Mouse (Mus musculus) brain, embryonic 18.5 days (tissue): Measurements from ENCODE around the gene Tmem218.
A peak's percentile ranks its signal among the peaks of the same experiment; 100 is the strongest.

Experiments
- DNase-seq: peaks from one replicate; pipeline ENCODE4 v3.0.0-alpha.2; 2012; ENCODE audit warnings: low read depth, low spot score

The Tmem218 gene

DNA sequence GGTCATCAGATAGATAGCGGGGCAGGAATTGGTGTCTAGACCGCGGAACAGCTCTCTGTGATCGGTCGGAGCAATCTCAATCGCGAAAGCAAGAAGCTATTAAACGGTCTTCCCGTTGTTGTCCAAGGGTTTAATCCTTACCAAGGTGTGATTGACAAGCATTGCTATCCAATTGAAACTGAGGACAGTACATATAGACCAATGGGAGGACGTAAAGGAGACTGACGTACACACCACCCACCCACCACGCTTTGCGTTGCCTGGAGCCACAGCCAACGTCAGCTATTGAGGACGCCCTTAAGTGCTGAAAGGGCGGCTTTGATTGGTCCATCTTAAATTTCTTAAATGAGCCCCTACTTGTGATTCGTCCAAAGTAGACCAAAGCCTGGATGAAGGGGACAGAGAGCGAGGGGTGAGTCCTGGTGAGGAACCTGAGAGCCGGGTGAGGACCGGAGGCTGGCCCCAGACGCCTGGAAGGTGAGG is at the start of gene Tmem218:
Gene Tmem218, plus strand, starts transcription at position 295 of the 483 bp plus-strand sequence.
- peak; percentile 98 for DNase-seq

DNA sequence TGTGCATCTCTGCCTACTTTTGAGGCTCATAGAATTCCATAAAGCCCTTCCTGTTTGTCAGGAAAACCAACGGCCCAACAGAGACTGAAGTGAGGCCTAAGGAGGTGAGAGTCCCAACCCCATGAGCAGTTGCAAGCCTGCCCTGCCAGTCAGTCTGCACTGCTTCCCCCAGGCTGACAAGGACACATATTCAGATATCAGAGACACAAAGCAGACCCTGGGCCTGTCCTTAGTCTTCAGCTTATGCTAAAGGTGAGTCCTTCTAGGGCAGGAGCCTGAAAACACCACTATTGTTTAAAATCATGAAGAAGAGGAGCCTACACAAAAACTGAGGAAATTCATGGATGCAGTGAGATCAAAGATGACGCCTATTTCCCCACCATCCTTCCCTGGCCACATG is 47.3 kb upstream of the Tmem218 start:
- DNase-seq, result no peak

DNA sequence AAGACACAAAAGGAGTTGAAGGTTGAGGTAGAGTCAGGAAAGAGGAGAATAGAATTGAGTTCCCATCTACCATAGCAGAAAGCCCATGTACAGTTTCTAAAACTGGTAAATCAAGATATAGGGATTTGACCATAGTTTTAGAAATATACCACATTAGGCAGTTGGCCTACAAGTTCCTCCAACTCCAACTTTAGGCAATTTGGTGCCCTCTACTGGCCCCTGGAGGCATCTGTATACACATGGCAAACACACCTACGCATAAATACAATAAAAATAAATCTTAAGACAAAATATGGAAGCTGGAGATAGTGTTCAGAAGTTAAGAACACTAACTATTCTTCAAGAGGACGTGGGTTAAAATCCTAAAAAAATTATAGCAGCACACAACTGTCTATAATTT is 41.1 kb upstream of the Tmem218 start:
- DNase-seq, result no peak

DNA sequence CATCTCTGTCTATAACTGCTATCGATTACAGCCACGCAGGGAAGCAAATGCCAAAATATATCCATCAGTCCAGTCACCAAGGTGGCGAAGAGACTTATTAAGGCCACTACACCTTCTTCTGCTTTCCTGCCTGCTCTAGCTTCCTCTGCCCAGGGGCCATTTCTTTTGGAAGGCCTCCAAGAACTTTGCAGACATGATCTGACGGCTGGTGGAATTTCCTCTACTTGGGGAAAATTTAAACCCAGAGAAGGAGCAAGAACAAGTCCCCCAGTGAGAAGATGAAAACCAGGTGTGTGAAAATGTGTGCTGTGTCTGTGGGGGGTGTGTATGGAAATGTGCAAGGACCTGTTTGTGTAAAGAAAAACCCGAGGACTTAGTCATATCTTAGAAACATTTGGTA is 34.6 kb upstream of the Tmem218 start:
- no peak for DNase-seq

DNA sequence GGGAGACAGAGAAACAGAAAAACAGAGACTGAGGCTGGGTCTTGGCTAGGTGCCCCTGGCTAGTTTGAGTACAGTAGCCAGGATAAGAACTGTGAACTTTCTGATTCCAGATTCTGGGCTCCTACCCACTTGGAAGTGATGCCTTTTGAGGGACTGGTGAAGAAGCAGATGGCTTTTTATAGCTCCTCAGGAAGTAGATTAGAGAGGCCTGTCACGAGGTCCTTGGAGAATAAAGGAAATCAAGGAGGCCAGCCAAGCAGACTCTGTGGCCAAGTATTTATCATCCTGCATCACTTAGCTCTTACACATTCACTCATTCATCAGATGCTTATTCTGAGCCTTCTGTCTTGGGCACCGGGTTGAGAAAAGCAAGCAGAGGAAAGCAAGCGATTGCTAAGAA is 32.0 kb upstream of the Tmem218 start:
- DNase-seq, result no peak

DNA sequence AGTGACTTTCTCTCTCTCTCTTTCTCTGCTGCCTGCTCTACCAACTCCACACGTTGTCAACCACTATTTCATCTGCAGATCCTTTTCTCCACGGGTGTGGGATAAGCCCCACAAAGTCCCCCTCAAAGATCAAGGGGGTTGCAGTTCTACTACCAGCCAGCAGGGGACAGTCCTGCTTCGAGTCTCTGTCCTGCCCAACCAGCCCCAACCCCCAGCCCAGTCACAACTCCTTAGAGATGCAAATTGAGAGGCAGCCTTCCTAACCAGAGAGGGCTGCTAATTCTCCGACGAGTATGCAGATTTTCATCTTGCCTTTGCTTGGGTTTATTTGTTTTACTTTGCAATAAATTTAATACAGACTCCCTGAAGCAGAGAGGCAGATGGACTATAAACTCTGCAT is 30.9 kb upstream of the Tmem218 start:
- DNase-seq, result no peak

DNA sequence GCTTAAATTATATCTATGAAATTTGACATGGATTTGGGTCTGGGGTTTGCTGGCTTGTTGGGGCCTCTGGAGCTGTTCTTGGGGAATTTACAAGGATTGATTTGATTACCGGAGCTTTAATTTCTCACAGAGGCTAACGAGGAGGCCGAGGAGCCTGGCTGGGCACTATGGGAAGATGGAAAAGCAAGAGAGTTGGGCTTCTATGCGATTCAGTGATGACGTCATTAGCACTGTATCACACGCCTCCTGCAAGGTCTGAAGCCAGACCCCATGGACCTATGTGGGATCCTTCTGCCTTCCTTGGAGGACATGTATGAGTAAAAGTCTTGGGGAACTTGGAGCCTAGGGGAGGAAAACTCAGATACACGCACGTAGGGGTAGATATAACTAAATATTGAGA is 30.5 kb upstream of the Tmem218 start:
- DNase-seq, result no peak

DNA sequence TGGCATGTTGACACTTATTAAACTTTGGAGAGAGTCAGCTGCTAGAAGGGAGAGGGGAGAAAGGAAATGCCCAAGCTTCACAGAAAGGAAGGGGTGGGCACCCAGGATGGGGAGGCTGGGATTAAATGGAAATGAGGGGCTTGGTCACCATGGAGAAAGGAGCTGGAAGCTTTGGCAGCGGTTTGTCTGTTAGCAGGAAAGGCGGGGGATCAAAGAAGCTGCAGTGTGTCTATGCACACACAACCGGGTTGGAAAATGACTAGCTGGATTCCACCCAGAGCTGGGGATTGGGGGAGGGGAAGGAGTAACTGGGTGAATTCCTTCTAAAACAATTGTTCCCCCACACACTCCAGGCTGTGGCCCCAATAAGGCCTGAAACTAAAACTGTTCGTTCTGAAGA is 29.1 kb upstream of the Tmem218 start:
- DNase-seq, result peak; percentile 56

DNA sequence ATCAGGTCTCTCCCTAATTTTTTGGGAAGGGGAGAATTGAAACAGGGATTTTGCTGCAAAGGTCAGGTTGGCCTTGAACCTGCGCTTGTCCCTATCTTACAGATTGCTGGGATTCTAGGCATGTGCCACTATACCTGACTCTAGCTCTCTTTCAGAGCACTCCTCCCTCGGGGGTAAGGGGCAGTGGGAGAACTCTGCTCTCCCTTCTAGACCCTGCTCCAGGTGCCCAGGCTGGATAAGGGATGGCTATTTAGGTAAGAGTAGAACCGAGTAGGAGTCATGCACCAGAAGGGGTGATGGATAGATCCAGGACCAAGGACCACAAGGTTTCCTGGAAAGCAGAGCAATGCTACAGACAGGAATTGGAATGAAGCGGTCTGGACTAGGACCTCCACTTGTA is 28.4 kb upstream of the Tmem218 start:
- DNase-seq, result no peak

DNA sequence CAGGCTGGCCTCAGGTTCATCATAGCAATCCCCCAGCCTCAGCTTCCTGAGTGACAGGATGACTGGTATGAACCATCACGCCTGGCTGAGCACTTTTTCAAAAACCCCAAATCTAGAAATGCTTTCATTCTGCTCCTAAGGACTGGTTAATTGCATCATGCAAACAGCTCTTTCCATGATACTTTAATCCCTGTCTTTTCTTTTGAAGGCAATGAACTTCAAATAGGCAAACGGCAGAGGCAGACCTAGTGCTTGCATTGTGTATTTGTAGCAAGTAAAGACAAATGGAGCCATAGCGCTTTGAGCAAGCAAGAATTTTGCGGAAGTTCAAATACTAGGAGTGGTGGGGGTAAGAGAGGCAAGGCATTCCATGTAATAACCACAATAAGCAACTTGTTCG is 26.4 kb upstream of the Tmem218 start:
- no peak for DNase-seq

DNA sequence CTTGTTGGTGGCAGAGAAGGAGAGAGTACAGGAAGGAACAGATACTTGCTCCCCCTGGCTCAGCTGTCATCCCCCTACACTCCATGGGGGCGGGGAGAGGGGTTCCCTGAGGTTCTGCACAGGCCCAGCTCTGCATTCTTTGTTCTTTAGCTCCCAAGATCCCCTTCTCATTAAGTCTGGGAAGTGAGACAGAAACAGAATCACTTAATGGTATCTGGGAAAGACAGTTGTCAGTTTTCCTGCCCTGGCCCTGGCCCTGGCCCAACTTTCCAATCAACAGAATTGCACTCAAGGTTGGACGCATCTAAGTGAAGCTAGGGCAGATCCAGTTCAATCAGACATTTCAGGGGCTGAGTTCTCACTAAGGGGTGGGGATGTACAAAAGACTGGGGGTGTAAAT is 24.8 kb upstream of the Tmem218 start:
- no peak for DNase-seq

DNA sequence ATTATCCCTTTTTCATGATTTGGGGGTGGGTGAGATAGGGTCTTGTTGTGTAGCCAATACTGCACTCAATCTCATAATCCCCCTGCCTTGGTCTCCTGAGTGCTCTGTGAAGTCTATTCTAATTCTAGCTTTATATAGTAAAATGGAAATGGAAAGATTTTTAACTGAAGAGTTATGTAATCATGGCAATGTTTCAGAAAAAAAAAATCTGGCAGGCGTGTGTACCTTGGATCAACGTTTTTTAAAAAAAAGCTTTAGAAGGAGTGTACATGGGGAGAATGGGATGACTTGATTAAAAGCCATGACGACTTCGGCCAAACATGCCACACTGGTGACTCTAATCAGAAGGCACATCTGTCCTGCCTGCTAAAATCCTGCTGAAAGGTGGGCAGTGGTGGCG is 20.6 kb upstream of the Tmem218 start:
- DNase-seq, result no peak

DNA sequence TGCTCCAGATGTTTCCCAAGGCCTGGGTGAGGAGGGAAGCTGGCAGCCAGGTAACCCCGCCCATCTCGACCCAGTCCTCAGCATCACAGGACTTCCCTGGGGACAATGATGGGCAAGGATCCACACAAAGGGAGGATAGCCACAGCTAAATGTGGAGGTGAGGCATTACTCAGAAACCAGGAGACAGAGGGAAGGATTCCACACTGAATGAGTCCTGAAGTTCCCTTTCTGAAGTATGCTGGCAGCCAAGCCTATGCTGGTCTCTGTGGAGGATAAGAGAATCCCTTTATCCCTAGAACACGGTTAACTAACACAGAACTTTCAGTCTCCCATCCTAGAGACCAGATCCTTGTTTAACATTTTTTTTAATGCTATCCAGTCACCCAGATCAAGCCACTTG is 20.0 kb upstream of the Tmem218 start:
- no peak for DNase-seq

DNA sequence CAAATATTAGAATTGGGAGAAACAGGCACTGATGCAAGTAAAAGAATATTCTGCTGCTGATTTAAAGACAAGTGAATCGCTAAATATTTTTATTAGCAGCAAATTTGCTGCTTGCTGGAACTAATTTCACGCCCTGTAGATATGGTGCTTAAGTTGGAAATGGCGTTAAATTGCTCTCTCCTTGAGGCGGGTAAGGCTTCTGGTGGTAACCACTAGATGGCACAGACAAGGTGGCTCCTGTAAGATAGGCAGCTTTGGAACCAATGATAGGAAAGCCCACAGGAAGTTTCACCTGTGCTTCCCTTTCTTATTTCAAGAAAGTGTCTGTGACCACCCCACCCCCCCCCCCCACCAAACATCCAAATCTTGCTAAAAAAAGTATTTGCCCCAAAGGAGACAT is 11.0 kb upstream of the Tmem218 start:
- no peak for DNase-seq

DNA sequence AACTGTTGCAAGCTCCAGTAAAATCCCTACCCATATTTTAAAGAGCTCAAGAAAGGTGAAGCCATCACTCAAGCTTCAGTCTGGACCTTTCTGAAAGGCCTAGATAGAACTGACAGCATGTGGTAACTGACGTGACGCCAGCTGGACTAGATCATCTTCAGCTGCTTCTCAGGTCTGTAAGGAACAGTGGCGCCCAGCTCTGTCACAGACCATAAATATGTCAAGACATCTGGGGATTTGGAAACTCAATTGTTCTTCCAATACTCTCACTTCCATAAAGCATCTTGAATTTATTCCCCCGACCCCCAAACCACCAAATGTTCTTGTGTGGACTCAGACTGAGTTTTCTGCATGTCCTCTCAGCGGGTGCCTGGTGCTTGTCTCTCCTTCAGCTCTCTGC is 7.6 kb upstream of the Tmem218 start:
- no peak for DNase-seq

DNA sequence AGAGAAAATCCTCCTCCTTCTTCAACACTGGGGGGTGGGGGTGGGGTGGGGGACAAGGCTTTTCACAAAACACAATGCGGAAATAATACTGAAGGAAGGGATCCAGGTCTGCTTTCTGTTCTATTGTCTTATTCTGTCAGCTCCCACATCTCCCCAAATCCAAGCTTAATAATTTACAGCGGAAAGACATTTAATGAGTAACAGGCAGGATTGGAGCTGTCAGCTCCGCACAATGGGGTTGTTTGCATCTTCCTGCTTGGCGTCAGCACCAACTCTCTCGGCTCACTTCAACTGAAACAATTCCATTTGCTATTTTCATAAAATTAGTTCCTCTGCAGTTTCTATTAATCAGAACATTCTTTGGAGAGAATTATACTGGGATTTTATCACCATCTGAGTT is 4.1 kb upstream of the Tmem218 start:
- DNase-seq, result no peak

DNA sequence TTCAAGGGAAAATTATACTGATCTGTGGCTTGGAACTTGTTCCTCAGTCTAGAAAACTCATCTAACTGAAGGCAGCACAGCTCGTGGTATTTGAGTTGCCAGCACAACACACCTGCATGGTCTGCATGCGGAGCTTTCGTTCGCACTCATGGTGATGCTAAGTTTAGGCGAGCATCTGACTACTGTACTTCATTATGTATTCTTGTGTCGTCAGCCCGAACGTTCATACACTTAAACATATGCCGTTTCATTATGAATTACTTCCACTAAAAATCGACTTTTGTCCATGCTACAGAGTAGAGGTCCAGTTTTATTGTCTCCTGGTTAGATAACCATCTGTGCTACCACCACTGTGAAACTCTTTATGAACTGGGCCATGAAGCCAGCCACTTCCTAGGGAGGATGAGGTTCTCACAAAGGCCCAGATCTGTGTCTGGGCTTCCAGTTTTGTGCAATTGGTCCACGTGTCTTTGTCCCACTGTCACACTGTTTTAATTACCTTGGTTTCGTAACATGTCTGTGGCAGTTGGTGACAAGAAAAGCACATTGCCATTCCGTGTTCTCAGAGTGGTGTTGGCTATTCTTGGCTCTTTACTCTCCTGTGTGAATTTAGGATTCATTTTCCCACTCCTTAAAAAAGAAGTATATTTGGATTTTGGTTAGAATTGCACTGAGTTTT is 5.2 kb downstream of the Tmem218 start:
- DNase-seq, result no peak

DNA sequence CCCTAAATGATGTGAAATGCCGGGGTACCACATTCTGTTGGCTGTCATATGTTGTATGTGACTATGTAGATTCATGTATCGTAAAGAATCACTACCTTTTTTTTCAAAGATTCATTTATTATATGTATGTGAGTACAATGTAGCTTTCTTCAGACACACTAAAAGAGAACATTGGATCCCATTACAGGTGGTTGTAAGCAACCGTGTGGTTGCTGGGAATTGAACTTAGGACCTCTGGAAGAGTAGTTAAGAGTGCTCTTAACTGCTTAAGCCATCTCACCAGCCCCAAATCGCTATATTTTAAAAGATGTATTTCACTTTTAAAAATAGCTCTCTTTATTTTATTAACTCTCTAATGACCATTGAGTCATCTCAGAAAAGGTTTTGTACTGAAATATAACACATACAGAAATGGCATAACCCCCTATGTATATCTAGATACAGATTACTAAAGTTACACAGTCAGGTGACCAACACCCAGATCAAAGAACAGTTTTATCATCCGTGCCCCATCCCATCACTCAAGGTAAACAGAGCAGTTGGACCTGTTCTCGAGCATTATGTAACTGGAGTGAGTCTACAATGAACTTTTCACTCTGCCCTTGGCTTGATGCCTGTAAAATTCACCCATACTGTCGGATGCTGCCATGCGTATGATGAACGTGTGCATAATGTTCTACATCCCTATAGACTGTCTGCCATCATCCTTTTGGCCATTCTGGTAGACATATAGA is 6.5 kb downstream of the Tmem218 start:
- no peak for DNase-seq

DNA sequence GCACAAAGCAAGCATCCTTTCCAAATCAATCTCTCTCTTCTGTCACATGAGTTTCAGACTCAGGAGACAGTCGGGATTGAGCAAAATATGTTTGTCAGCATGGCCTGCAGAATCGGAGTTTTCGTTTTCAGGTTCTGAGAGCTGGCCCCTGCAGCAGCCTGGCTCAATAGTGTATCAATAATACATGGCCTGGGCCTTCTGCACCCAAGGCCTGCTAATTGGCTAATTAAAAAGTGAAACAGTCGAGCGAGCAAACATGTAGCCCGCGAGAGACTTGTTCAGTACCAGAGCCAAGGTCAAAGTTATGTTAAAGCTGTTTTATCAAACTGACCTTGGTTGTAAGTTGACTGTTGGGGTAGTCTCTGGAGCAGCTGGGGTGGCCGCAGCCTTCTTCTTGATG is 12.7 kb downstream of the Tmem218 start:
- no peak for DNase-seq

DNA sequence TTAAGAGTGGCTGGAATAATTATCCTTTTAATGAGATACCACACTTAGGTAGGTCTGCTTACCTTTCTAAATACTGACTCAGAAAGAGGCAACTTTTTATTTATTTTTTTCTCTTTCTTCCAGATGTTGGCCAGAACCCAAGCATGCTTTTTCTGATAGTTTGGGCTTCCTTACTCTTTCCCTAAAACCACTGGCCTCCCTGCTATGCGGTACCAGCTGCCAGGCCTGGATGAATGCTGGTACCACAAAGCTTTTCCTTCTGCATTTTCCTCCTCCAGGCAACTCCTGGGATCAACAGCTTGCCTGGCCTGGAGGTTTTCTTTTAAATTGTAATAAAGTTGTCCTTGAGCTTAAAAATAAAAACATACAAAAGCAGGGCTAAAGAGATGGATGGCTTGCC is 17.6 kb downstream of the Tmem218 start:
- DNase-seq, result no peak

DNA sequence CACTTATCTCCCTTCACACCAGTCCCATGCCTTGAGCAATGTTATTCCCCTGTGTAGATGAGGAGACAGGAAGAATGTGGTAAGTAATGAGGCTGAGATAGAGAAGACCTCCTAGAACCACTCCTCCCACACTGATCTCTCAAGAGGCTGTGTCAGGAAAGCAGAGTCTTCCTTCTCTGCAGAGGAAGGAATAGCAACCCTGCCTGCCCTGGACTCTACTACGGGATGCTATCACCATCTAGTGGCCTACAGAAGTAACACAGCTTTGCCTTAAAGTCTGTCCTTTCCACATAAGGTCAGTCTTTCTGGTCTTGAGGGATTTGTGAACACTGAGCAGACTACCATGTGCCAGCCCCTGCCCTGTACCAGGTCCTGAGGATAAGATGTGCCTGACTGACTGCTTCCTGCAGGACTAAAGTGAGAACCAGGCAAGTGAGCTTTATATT is 21.9 kb downstream of the Tmem218 start:
- DNase-seq, result peak; percentile 47

DNA sequence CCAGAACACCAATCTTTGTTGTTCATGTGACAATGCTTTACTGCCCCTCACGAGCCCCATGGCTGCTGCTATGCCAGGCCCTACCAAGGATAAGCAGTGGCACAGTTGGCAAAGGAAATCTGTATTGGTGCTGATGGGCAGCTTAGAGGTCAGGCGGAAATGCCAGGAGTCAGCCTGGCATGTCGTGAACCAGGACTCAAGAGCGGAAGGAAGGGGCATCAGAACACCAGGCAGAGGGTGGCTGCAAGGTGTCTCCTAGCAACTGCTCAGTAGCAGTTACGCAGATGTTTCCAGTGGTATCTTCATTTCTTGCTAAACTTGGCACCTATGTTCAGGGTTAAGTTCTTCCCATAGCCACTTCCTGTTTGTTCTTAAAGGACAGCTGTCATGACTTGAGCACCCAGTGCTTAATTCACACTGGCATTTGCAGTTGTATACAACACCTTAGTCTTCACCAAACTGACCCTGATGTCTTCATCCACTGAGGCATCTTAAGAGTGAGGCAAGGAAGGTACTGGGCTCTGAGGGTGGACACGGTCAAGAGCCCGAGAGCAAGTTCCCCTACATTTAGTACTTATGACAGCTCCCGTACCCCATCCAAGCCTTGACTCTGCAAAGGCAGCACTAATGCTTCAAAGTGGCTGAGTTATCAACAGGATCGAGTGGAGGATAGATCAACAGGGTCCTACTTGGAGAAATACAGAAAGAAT is 22.6 kb downstream of the Tmem218 start:
- DNase-seq, result no peak
